Mouse (Mus musculus) thymus, adult 2 months (tissue): ENCODE measurements around the gene Rho.

Experiments used
- CTCF ChIP-seq: fragments of 200-500 bp; IDR thresholded peaks from 2 replicates; pipeline ENCODE4 v1.5.1; 2012; ENCODE audit warnings: mild to moderate bottlenecking, control low read depth, low read length, moderate library complexity, borderline replicate concordance; ENCODE audit not compliant: control insufficient read depth, poor library complexity, insufficient read depth; ENCODE audit errors: extremely low read depth
- POLR2A ChIP-seq: fragments of 200-500 bp; IDR thresholded peaks from 2 replicates; pipeline ENCODE4 v1.6.1; 2012; ENCODE audit warnings: mild to moderate bottlenecking, low read length, control low read depth, moderate library complexity; ENCODE audit not compliant: control insufficient read depth, poor library complexity, insufficient read depth; ENCODE audit errors: extremely low read depth

GRCm38 (mm10) chr6:115914511-115915202 lies 16.9 kb upstream of the Rho start:
- TF ChIP-seq CTCF (no peak), POLR2A (no peak)
